Mouse (Mus musculus) forebrain, embryonic 14.5 days (tissue): ENCODE data around the gene Gnaq. TPM values are rescaled to one million over a fixed set of nuclear protein-coding genes. Genes with fewer than 3 reads are reported as not detected.

ENCODE experiments used
- ATAC-seq: fragments of 200-750 bp; cut with Nextera tagmentation; 2 replicates; pipeline ENCODE4 v1.8.0; 2017; ENCODE audit warnings: mild to moderate bottlenecking, moderate library complexity
- DNase-seq: peaks from one replicate; pipeline ENCODE4 v3.0.0-alpha.2; 2015; ENCODE audit warnings: low spot score
- H3K27ac ChIP-seq: fragments of 300-500 bp; sonication (generic); 2 replicates; pipeline ENCODE4 v1.5.1; 2014; ENCODE audit warnings: low read depth, mild to moderate bottlenecking, control low read depth, low read length, moderate library complexity
- H3K27me3 ChIP-seq: fragments of 300-500 bp; sonication (generic); replicated peaks from 2 replicates; pipeline ENCODE4 v1.6.1; 2014; ENCODE audit warnings: low read length, control low read depth, mixed read lengths; ENCODE audit not compliant: control insufficient read depth, insufficient read depth
- H3K36me3 ChIP-seq: fragments of 300-500 bp; sonication (generic); 2 replicates; pipeline ENCODE4 v1.6.1; 2014; ENCODE audit warnings: low read length, control low read depth; ENCODE audit not compliant: control insufficient read depth, insufficient read depth
- H3K4me1 ChIP-seq: fragments of 300-500 bp; sonication (generic); 2 replicates; pipeline ENCODE4 v1.6.1; 2014; ENCODE audit warnings: antibody characterized with exemption, low read length, control low read depth; ENCODE audit not compliant: control insufficient read depth, insufficient read depth
- H3K4me2 ChIP-seq: fragments of 300-500 bp; sonication (generic); 2 replicates; pipeline ENCODE4 v1.6.1; 2014; ENCODE audit warnings: mild to moderate bottlenecking, control low read depth, low read length
- H3K4me3 ChIP-seq: fragments of 300-500 bp; sonication (generic); 2 replicates; pipeline ENCODE4 v1.5.1; 2014; ENCODE audit warnings: low read depth, low read length, control low read depth
- H3K9ac ChIP-seq: fragments of 300-500 bp; sonication (generic); 2 replicates; pipeline ENCODE4 v1.6.1; 2014; ENCODE audit warnings: mild to moderate bottlenecking, low read length, control low read depth, moderate library complexity
- H3K9me3 ChIP-seq: fragments of 300-500 bp; sonication (generic); replicated peaks from 2 replicates; pipeline ENCODE4 v1.6.1; 2016; ENCODE audit warnings: low read length, control low read depth, mixed read lengths; ENCODE audit not compliant: control insufficient read depth
- WGBS: fragments of 180-500 bp; shearing (Covaris S2); extraction: QIAGEN DNeasy Blood & Tissue Kit; methylation state at CpG from one replicate; pipeline ENCODE4 v1.1.7; 2014; 5-methylcytosine and 5-hydroxymethylcytosine counted together
- polyA plus RNA-seq: library from polyadenylated mRNA; unstranded; fragments of >200 nt; fragmentation: Nextera tagmentation; extraction: Ambion mirVana; gene quantifications from 2 replicates; pipeline ENCODE4 v1.2.1, GENCODE M21; 2014

Gnaq gene
- polyA plus RNA-seq, 1 experiment from 2014 or later: 47.6 TPM

DNA sequence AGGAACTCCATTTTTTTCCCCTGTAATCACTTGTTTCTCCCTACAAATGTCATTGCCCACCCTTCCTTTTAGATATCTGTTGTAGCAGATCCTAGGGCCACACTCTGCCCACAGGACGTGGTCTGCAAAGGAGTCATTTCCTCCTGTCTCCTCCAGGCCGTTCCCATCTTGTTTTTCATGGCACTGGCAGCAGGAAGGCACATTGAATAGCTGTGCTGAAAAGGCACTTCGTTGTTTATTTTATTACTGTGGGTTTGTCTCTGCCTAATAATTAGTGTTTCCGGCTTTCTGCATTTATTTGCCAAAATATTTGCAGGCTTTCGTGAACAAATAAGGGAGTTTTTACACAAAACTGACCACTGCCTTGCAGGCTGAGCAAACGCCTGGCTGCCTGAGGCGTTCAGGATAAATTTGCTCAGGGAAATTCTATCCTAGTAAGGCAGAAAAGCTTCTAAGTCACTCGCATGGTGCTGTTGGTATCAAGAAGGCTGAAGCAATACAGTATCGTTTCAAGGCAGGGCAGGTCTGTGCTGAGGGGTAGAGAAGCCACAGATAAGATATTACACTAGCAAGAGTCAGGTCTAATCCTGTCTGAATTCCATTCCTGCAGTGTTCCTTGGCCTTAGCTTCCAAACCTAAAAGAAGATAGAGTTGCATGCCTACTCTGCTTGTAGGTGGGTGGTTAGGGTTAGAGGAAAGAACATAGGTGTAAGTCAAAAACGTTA is 154.0 kb downstream of the Gnaq start:
- Histone ChIP-seq H3K9me3 (no peaks in the 10 kb centered on the region), H3K27me3 (no peaks in the 10 kb centered on the region), H3K4me3 (no peak overlapping the region), H3K36me3 (no peaks in the 10 kb centered on the region), H3K9ac (no peak overlapping the region), H3K4me1 (0 out of 2 replicates have a peak, but pooled peaks cover 5% of the 10 kb centered on the region), H3K4me2 (no peak overlapping the region), H3K27ac (no peak overlapping the region)
- ATAC-seq: no peak
- WGBS: 77% methylated on average over 10 of the region's 10 CpGs
- no peak for DNase-seq

DNA sequence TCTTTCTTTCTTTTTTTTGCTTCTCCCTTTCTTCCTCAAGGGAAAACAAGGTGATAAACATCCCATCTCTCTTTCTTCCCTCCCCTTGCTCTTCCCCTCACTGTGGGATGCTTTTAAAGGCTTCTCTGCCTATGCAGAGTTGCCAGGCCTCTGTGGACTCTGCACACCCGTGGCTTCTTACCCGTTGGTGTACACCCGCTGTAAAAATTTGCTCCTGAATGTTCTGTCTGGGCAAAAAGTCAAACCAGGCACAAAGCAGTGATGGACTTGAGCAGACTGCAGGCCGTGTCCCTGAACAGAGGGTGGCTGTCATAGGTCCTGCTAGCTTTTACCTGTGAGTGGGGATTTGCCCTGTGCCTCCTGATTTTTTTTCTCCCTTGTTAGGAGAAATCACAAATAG is 154.7 kb downstream of the Gnaq start:
- ATAC-seq (no peak), DNase-seq (no peak)
- Histone ChIP-seq H3K4me1 (peaks cover 10% of the 10 kb centered on the region; the same call in 1 of the 2 replicates), H3K27ac (no peak overlapping the region), H3K9ac (no peak overlapping the region), H3K27me3 (no peaks in the 10 kb centered on the region), H3K36me3 (no peaks in the 10 kb centered on the region), H3K4me3 (no peak overlapping the region), H3K9me3 (no peaks in the 10 kb centered on the region), H3K4me2 (no peak overlapping the region)
- WGBS: 76% methylated on average over 4 of the region's 4 CpGs

- Histone ChIP-seq H3K27me3 (no peaks in the 10 kb centered on the region), H3K9me3 (no peaks in the 10 kb centered on the region), H3K4me3 (no peak overlapping the region), H3K36me3 (no peaks in the 10 kb centered on the region), H3K4me1 (peaks cover 10% of the 10 kb centered on the region; the same call in 1 of the 2 replicates), H3K4me2 (no peak overlapping the region), H3K9ac (no peak overlapping the region), H3K27ac (no peak overlapping the region)
- no peak for DNase-seq
- ATAC-seq: no peak
- WGBS: 83% methylated on average over 7 of the region's 7 CpGs
Observed at GRCm38 (mm10) chr19:16287971-16288370, 155.3 kb downstream of the Gnaq start.

DNA sequence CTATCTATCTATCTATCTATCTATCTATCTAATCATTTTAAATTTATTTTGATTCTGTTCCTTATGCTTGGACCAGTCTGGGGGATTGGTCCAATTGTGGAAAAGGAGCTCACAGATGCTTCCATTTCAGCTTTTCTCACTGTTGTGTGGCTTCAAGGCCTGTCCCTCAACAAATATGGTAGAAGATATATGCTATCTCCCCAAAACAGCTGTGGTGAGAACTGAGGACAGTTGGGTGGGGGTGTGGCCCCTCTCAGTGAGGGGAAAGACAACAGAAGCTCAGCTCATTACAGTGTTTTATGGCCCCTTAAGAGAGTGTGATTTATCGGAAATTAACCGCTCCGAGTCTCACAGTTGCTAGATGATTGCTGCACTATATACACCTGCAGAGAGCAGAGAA is 158.5 kb downstream of the Gnaq start:
- DNase-seq: no peak
- H3K27ac ChIP-seq: no peak overlapping the region
- H3K36me3 ChIP-seq: no peaks in the 10 kb centered on the region
- no peak for ATAC-seq
- no peak overlapping the region for H3K9ac ChIP-seq
- no peaks in the 10 kb centered on the region for H3K27me3 ChIP-seq
- H3K9me3 ChIP-seq: no peaks in the 10 kb centered on the region
- no peak overlapping the region for H3K4me3 ChIP-seq
- WGBS: 86% methylated on average over 3 of the region's 3 CpGs
- H3K4me1 ChIP-seq: peaks cover 11% of the 10 kb centered on the region
- H3K4me2 ChIP-seq: no peak overlapping the region

GRCm38 (mm10) chr19:16292056-16292608 is 159.5 kb downstream of the Gnaq start:
- Histone ChIP-seq H3K9me3 (no peaks in the 10 kb centered on the region), H3K36me3 (no peaks in the 10 kb centered on the region), H3K4me2 (no peak overlapping the region), H3K4me1 (peaks cover 11% of the 10 kb centered on the region), H3K27me3 (no peaks in the 10 kb centered on the region), H3K4me3 (no peak overlapping the region), H3K9ac (no peak overlapping the region; the same call in 1 of the 2 replicates), H3K27ac (peak overlapping the region; percentile 29; the same call in 1 of the 2 replicates)
- WGBS: 87% methylated on average over 2 of the region's 2 CpGs
- peak; percentile 37 for DNase-seq
- peak; percentile 61; the same call in 1 of the 2 replicates for ATAC-seq

DNA sequence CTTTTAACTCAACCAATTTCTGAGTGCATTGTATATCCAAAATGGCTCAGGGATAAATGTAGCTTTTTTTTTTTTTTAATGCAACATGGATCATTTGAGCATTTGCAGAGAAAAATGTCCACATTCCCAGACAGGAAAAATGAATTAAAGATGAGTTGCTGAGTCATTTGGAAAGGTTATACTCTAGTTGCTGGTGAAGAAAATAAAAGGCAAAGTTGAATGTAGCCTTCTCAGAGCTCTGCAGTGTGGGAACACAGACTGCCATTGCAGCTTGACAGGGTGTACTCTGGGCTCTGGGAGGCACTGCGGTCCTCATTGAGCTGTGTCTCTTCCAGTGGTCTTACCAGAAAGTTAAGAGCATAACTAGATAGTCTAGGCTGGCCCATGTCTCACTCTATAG is 160.3 kb downstream of the Gnaq start:
- H3K27ac ChIP-seq: no peak overlapping the region

GRCm38 (mm10) chr19:16300413-16300812 is 167.8 kb downstream of the Gnaq start:
- WGBS: 83% methylated on average over 4 of the region's 4 CpGs
- no peaks in the 10 kb centered on the region for H3K36me3 ChIP-seq
- ATAC-seq: no peak
- H3K9ac ChIP-seq: no peak overlapping the region
- H3K27ac ChIP-seq: no peak overlapping the region
- no peak for DNase-seq
- H3K27me3 ChIP-seq: no peaks in the 10 kb centered on the region
- H3K9me3 ChIP-seq: no peaks in the 10 kb centered on the region
- H3K4me3 ChIP-seq: no peak overlapping the region
- H3K4me1 ChIP-seq: no peaks in the 10 kb centered on the region
- no peak overlapping the region for H3K4me2 ChIP-seq

More for the DNA sequence above, 160.3 kb downstream of the Gnaq start:
- no peak overlapping the region for H3K4me3 ChIP-seq
- no peak overlapping the region for H3K9ac ChIP-seq
- no peak overlapping the region for H3K4me2 ChIP-seq
- no peaks in the 10 kb centered on the region for H3K36me3 ChIP-seq
- DNase-seq (no peak), ATAC-seq (peak; percentile 16; the same call in 1 of the 2 replicates)
- no peaks in the 10 kb centered on the region for H3K9me3 ChIP-seq
- peaks cover 11% of the 10 kb centered on the region for H3K4me1 ChIP-seq
- WGBS: 92% methylated on average over 1 of the region's 1 CpGs
- no peaks in the 10 kb centered on the region for H3K27me3 ChIP-seq

GRCm38 (mm10) chr19:16301336-16301735 is 168.7 kb downstream of the Gnaq start:
- no peaks in the 10 kb centered on the region for H3K9me3 ChIP-seq
- no peaks in the 10 kb centered on the region for H3K4me1 ChIP-seq
- H3K27ac ChIP-seq: no peak overlapping the region
- H3K27me3 ChIP-seq: no peaks in the 10 kb centered on the region
- 83% methylated on average over 7 of the region's 7 CpGs for WGBS
- ATAC-seq (no peak), DNase-seq (no peak)
- H3K4me3 ChIP-seq: no peak overlapping the region
- no peak overlapping the region for H3K4me2 ChIP-seq
- H3K9ac ChIP-seq: no peak overlapping the region
- H3K36me3 ChIP-seq: no peaks in the 10 kb centered on the region

DNA sequence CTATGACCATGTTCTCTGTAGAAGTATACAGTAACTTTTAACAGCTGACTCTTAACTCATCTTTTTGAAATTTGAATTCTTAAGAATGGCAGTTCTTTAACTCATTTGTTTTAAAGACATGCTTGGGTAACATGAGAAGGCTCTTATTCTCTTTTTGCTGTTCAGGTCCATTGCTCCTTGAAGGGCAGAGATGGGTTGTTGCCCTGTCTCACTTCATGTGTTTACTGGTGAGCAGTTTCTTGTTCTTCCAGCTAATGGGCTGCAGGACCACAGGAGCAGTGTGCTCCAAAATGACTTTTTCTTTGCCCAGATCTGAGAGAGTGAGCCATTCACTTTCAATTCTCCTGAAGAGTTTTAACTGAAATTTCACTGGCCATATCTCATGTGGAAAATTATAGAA is 176.4 kb downstream of the Gnaq start:
- H3K27me3 ChIP-seq: no peaks in the 10 kb centered on the region
- no peak for DNase-seq

More for the DNA sequence above, 176.4 kb downstream of the Gnaq start:
- H3K9ac ChIP-seq: no peak overlapping the region
- no peak overlapping the region for H3K4me2 ChIP-seq
- H3K36me3 ChIP-seq: no peaks in the 10 kb centered on the region
- H3K4me1 ChIP-seq: peaks cover under 1% of the 10 kb centered on the region; the same call in 1 of the 2 replicates
- H3K9me3 ChIP-seq: no peaks in the 10 kb centered on the region
- no peak for ATAC-seq
- no peak overlapping the region for H3K27ac ChIP-seq
- no peak overlapping the region for H3K4me3 ChIP-seq
